Mouse (Mus musculus) CH12.LX (cell line): ENCODE data around the gene Plcb1.

ENCODE experiments used
- CHD1 ChIP-seq: IDR thresholded peaks from 2 replicates; pipeline ENCODE4 v1.6.1; 2012; ENCODE audit warnings: low read depth, low read length, improper control_type of control experiment, inconsistent platforms
- CHD2 ChIP-seq: IDR thresholded peaks from 2 replicates; pipeline ENCODE4 v1.6.1; 2011; ENCODE audit warnings: low read length, improper control_type of control experiment
- CTCF ChIP-seq, 2 experiments: IDR thresholded peaks in 1 of 2; conservative IDR thresholded peaks in 1 of 2; 2 replicates each; pipeline ENCODE4 v1.5.1; 2011 to 2012; ENCODE audit warnings: low read depth in 2 of 2, low read length in 2 of 2, improper control_type of control experiment in 1 of 2, inconsistent platforms in 1 of 2, mild to moderate bottlenecking in 1 of 2, moderate library complexity in 1 of 2
- ELF1 ChIP-seq: IDR thresholded peaks from 2 replicates; pipeline ENCODE4 v1.6.1; 2014; ENCODE audit warnings: low read depth, mild to moderate bottlenecking, inconsistent platforms, low read length, improper control_type of control experiment
- EP300 ChIP-seq: IDR thresholded peaks from 2 replicates; pipeline ENCODE4 v1.6.1; 2011; ENCODE audit warnings: low read length, improper control_type of control experiment
- ETS1 ChIP-seq: conservative IDR thresholded peaks from 2 replicates; pipeline ENCODE4 v1.6.1; 2012; ENCODE audit warnings: low read depth, mild to moderate bottlenecking, inconsistent platforms, low read length, improper control_type of control experiment, moderate library complexity
- HCFC1 ChIP-seq: IDR thresholded peaks from 2 replicates; pipeline ENCODE4 v1.6.1; 2012; ENCODE audit warnings: low read depth, mild to moderate bottlenecking, inconsistent platforms, low read length, improper control_type of control experiment
- MAFK ChIP-seq: IDR thresholded peaks from 2 replicates; pipeline ENCODE4 v1.6.1; 2011; ENCODE audit warnings: low read length, improper control_type of control experiment; ENCODE audit not compliant: insufficient replicate concordance
- MAX ChIP-seq: IDR thresholded peaks from 2 replicates; pipeline ENCODE4 v1.6.1; 2011; ENCODE audit warnings: low read length, improper control_type of control experiment
- MYC ChIP-seq: IDR thresholded peaks from 2 replicates; pipeline ENCODE4 v1.6.1; 2011; ENCODE audit warnings: low read depth, mild to moderate bottlenecking, improper control_type of control experiment, low read length
- POLR2A ChIP-seq: IDR thresholded peaks from 2 replicates; pipeline ENCODE4 v1.6.1; 2011; ENCODE audit warnings: low read depth, mild to moderate bottlenecking, improper control_type of control experiment, low read length
- TBP ChIP-seq: conservative IDR thresholded peaks from 2 replicates; pipeline ENCODE4 v1.6.1; 2011; ENCODE audit warnings: low read depth, low read length, improper control_type of control experiment
- ZC3H11A ChIP-seq: IDR thresholded peaks from 2 replicates; pipeline ENCODE4 v1.6.1; 2012; ENCODE audit warnings: low read depth, mild to moderate bottlenecking, inconsistent platforms, low read length, improper control_type of control experiment
- ZNF384 ChIP-seq: IDR thresholded peaks from 2 replicates; pipeline ENCODE4 v1.6.1; 2012; ENCODE audit warnings: low read depth, low read length, improper control_type of control experiment, inconsistent platforms

GRCm38 (mm10) chr2:134968380-134968779 lies 182.5 kb downstream of the Plcb1 start:
- no peak for TF ChIP-seq POLR2A
- TF ChIP-seq CTCF (conservative IDR thresholded peaks at IDR 0.05 in 1 of 2, IDR thresholded peaks at IDR 0.05 in 1 of 2; ENCODE audit: low read depth in 2 of 2, low read length in 2 of 2): no peak
- TF ChIP-seq CHD2: no peak
- no peak for TF ChIP-seq ELF1
- no peak for TF ChIP-seq ETS1
- no peak for TF ChIP-seq TBP
- no peak for TF ChIP-seq EP300
- TF ChIP-seq MAX: no peak
- TF ChIP-seq ZNF384: no peak
- no peak for TF ChIP-seq MAFK
- TF ChIP-seq ZC3H11A: no peak
- TF ChIP-seq CHD1: no peak
- TF ChIP-seq HCFC1: no peak
- no peak for TF ChIP-seq MYC
